Mouse (Mus musculus): ENCODE results near the gene C2cd2l.
"Not testable (repeated sequence)": the region's sequence is repeated elsewhere in the genome, so short reads cannot be mapped to it uniquely, and the experiment has no call there.

C2cd2l gene

DNA sequence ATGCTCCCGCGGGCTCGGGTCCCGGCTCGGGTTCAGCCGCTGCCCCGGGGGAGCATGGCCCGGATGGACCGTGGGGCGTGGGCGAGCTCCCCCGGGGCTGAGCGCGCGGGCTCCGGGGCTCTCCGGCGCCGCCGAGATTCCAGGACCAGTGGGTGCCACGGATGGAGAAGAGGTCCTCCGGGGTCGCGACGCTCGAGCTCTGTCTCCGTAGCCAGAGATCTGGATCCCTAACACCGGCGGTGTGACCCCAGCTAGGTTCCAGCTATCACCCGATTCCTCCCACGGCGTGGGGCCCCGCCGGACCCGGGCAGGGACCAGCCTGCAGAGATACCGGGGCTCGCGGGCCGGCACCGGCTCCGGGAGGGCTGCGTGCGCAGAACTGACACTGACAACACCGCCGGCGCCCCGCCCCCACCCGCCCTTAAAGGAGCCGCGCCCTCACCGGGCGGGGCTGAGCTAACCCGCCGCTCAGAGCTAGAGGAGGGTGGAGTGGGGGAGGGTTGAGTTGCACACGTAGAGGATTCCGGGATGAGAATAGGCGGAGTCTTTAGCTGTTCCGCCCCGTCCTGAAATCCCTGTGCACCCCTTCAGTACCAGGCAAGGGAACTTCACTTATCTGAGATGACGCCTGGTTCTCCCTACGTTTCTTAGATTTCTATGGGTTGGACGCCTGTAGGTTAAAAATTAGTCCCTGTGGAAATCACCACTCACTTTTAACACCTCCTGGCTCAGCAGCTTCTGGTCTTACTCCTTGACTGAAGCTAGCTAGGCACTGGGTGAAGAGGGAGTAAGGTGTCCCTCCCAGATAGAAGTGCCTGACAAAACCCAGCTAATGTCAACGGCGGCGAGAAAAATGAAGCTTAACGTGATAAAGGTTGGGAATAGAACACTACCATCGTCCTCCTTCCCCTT is at the start of gene C2cd2l:
TSS of gene C2cd2l (minus strand) at position 399 of the 912 bp plus-strand sequence.
- peak; percentile 77 for DNase-seq (ENCODE audit: low spot score)

DNA sequence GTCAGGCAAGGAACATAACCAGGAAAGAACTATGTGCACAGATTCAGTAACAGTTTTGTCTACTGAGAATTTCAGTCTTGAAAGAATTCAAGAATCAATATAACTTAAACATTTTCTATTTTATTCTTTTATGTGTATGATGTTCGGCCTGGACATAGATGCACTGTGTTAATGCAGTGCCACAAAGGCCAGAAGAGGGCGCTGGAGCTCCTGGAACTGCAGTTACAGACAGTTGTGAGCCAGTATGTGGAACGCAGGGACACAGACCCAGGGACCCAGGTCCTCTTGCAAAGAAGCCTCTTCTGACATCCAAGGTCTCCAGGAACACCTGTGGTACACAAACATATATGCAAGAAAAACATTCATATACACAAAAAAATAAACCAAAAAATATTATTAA is 44.4 kb upstream of the C2cd2l start:
- no peak for DNase-seq (ENCODE audit: low spot score)

DNA sequence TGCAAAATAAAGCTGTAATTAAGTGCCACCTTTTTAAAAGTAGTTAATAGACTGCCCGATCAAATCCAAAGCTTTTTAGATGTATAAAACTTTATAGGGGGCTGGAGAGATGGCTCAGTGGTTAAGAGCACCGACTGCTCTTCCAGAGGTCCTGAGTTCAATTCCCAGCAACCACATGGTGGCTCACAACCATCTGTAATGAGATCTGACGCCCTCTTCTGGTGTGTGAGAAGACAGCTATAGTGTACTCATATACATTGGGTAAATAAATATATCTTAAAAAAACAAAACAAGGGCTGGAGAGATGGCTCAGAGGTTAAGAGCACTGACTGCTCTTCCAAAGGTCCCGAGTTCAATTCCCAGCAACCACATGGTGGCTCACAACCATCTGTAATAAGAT is 41.8 kb upstream of the C2cd2l start:
- not testable (repeated sequence) for DNase-seq (ENCODE audit: low spot score)

DNA sequence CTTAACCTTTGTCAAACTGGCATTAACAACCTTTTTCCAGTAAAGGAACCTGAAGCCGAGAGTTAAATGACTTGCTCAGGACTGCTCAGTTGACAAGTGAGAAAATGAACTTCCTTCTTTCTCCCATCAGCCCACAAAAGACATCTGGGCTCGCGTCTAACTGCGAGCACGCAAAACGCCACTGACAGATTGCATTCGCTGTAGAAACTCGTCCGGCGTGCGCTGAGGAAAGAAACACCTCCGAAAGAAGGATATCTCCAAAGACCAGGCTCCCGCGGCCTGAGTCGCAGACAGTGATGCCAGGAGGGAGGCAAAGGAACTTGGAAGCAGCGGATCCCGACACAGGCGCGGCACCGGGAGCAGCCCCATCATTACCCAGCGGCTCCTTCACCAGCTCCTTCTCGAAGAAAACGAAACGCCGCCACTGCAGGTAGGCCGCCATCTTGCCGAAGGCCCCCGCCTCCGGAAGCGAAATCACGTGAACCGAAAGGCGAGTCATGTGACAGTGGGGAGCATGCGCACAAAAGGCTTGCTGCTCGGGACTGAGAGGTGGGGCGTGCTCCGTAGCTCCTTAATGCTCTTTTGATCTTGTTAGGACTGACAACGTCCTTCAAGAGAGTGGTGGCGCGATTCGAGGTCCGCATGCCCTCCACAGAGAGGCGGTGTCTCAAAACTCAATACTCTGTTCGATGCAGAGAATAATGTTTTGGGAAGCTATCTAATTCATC is 41.3 kb upstream of the C2cd2l start, which contains the start of gene Vps11:
TSS of gene Vps11 (minus strand) at position 481 of the 728 bp plus-strand sequence.
- peak; percentile 92 for DNase-seq (ENCODE audit: low spot score)

DNA sequence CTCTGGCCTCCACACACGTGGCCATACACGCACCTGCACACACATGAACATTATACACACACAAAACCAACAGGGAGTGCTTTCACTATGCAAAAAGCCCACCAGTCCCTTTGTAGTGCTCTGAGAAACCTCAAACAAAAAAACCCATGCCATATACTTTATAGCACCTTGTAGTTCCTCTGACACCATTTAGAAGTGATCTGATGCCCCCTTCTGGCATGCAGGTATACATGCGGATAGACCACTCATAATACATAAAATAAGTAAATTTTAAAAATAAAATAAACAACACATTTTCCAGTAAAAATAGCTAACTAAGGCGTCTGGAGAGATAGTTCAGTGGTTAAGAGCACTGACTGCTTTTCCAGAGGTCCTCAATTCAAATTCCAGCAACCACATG is 37.1 kb upstream of the C2cd2l start:
- no peak for DNase-seq (ENCODE audit: low spot score)

DNA sequence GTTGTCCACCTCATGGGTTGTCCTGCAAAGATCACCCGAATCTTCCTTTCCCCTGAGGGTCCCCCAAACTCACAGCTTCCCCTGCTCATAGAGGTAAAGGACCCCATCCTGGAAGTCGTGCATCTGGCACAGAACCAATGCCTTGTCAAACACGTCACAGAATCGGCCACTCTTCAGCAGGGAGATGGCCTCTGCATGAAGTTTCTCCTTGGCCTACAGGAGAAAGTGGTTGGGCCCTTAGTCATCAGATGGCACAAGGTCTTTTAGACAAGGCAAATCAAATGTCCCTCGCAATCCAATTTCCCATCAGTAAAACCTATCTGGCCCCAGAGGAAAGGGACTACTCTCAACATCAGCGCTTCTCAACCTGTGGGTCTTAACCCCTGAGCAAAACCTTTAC is 33.1 kb upstream of the C2cd2l start:
- DNase-seq (ENCODE audit: low spot score): no peak

DNA sequence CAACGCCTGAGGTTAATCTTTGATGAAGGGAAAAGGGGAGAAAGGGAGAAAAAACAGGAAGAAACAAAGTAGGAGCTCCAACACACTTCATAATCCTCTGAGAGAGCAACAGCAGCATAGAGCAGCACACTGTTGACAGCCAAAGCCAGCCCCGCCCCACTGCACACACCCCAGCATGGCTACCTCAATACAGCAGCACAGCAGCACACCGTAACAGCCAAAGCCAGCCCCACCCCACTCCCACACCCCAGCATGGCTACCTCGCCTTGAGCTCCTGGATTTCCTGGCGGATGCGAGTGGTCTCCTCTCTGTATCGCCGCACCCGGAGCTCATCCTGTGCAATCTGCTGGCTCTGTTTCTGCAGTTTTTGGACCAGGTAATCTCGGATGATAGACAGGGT is 32.3 kb upstream of the C2cd2l start:
- DNase-seq (ENCODE audit: low spot score): no peak

DNA sequence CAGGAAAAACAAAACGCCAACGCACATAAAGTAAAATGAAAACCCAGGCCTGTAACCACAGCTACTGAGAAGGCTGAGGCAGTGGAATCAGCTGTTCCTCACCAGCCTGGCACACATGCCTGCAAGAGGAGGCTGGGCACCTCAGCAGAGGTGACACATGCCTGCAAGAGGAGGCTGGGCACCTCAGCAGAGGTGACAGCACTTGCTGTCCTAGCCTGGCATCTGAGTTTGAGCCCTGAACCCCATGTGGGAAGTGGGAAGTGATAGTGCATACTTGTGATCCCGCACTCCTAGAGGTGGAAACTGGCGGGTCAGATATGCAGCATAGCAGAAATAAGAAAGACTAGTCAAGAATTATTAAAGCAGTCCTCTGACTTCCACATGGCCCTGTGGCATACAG is 31.3 kb upstream of the C2cd2l start:
- DNase-seq (ENCODE audit: low spot score): no peak

DNA sequence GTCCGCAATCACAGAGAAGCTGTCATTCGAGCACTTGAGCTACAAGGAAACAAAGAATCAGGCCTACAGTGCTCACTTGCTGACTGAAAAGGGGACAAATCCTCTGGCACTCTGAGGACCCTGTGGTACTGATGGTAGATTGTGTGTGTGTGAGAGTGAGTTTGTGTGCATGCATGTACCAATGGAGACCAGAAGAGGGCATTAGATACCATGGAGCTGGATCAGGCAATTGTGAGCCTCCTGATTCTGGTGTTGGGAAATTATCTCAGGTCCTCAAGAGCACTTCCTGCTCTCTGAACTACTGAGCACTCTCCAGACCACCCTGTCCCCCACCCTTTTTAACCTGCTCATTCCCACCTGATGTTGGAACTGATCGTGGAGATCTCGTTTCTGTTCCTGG is 28.5 kb upstream of the C2cd2l start:
- DNase-seq (ENCODE audit: low spot score): no peak

DNA sequence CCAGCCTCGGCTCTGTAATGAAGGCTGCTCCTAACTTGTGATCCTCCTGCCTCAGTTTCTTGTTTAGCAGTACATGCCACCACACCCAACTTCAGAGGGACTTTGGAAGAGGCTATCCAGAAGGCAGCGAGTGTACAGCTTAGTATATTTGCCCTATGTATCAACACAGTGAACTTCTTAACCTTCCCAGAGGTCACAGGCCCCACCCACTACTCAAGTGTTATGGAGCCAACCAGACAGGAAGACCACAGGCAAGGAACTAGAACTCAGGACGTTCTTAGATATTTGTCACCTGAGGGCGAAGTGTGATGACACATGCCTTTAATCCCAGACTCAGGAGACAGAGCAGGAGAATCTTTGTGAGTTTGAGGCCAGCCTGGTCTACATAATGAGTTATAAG is 27.5 kb upstream of the C2cd2l start:
- no peak for DNase-seq (ENCODE audit: low spot score)

DNA sequence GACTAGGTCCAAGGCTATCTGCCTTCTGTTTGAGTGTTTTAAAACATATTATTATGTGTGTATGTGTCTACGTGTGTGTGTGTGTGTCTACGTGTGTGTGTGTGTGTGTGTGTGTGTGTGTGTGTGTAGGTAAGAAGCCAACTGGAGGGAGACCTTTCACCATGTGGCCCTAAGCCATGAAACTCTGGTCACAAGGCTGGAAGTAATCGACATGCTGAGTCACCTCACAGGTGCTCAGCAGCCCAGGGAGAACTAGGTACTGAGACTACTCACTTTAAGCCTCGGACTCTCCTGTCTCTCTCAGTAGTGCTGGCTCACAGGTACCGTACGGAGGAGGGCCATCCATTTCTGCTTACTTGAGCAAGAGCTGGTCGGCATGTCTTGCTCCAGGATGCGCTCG is 27.1 kb upstream of the C2cd2l start:
- DNase-seq (ENCODE audit: low spot score): no peak

DNA sequence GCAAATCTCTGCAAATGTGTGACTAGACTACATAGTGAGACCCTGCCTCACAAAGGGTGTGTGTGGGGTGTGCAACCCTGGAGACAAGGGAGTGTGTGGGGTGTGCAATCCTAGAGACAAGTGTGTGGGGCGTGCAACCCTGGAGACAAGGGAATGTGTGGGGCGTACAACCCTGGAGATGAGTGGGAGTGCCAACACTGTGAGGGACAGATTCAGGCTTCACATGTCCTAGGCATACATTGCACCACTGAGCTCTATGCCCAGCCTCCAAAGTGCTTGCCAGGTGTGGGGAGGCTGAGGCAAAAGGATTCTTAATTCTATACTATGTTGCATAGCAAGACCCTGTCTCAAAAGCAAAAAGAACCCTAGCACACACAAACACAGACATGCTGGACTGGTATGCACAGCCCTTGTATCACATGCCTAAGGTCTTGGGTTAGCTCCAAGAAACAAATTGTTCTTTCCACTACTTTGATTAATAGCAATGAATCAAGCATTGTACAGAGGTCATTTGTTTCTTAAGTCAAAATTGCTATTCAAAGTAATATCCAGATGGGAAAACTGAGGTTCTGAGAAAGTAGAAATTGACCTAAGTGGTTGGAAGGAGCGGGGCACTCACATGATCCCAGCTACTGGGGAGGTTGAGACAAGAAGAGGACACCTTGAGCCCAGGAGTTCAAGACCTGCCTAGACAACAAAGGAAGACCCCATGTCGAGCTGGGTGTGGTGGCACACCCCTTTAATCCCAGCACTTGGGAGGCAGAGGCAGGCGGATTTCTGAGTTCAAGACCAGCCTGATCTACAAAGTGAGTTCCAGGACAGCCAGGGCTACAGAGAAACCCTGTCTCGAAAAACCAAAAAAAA is 25.7 kb upstream of the C2cd2l start:
- no peak for DNase-seq (ENCODE audit: low spot score)

DNA sequence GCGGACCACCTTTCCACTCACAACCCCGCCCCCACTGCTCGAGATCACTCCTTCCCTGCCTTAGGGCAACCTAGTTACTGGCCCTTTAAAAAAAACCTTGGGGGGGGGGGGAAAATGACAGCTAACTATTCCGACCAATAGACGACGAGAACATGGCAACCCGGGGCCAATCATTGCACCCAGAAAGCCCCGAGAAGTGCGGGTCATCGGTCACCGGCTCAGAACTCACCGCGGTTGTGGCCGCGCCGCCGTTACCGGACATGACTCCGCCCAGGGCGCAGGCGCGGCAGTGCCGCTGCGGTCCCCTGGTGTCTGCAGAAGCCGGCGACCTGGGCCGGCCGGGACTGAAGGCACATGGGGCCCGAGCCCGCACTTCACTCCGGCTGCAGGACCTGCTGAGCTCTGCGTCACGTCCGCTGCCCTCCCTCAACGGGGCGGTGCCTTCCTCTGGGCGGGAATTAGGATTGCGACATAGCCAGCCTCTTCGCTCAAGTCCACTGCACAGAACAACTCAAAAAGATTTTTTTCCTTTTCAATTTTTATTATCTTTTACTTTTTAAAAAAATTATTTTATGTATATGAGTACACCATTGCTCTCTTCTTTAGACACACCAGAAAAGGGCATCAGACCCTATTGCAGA is 23.8 kb upstream of the C2cd2l start, which contains the start of gene Hmbs:
TSS of gene Hmbs (minus strand) at position 448 of the 641 bp plus-strand sequence.
- DNase-seq (ENCODE audit: low spot score): peak; percentile 83

DNA sequence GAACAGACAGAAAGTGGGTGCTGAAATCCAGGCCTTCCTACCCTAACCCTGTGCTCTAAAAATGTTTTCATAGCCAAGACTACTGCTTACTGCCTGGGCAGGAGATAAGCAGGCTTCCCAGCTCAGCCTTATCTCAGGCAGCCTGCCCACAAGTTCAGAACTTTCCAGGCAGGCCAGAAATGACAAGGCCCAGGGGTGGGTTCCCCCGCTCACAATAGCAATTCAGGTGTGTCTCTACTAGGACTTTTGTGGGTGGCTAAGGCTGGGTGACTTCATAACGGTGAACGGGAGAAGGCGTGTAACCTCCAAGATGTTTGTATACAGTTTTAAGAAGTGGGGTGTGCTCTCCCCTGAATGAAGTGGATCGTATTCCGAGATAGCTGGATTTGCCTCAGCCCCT is 23.2 kb upstream of the C2cd2l start:
- DNase-seq (ENCODE audit: low spot score): no peak

DNA sequence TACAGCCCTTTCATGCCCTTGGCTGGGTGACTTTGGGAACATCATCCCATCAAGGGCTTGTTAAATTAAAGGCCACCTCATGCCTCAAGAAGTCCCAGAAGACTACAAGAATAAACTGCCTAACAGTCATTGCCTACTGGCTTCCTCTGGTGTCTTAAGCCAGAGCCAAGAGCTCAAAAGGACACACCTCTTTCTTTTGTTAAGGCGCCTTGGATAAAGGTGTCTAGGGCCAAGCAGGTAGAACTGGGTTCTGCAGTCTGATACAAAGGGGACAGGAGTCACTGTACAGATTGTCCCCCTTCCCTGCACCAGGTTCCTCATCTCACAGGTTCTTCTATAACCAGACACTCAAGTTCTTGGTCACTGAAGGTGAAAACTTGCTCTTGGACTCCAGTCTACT is 22.5 kb upstream of the C2cd2l start:
- DNase-seq (ENCODE audit: low spot score): no peak

DNA sequence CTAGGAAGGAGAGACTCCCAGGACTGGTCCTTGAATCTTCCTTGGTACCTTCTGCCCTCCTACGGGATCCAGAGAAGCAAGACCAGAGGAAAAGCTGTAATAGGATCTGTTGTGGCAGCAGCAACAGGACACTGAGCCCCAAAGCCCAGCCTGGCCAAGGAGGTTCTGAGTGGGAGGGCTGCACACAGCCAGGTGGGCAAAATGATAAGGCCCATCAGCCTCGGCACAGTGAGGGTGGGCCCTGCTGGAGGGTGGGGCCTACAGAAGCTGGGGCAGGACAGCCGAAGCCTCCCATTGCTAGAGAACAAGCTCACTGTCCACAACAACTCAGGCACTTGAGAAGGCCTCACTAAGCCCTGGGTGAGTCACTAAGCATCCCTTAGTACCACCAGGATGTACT is 22.1 kb upstream of the C2cd2l start:
- DNase-seq (ENCODE audit: low spot score): no peak

DNA sequence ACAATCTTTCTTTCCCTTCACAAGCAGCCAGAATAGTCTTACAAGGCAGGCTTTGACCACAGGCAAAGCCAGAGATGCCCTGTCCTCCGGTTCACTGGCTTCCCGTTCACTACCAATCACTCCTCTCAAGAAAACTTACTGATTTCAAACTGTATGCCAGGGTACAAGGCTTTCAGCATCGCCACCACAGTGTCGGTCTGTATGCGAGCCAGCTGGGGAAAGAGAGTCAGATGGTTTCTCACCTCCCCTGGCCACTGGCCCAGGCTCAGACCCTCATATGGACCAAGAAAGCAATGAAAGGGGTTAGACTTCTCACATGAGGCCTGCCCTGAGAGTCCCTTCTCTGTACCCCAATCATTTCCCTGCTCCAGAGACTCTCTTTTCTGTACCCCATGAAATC is 21.4 kb upstream of the C2cd2l start:
- no peak for DNase-seq (ENCODE audit: low spot score)

DNA sequence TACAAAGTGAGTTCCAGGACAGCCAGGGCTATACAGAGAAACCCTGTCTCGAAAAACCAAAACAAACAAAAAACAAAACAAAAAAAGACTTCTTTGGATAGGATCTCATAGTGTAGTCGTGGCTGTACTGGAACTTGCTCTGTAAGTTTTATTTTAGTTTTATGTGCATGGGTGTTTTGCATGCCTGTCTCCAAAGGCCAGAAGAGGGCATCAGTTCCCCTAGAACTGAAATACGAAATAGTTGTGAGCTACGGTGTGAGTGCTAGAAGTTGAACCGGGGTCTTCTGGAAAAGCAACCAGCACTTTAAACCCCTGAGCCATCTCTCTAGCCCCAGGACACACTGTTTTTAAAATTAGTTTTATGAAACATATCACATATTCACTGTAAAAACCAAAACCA is 18.5 kb upstream of the C2cd2l start:
- no peak for DNase-seq (ENCODE audit: low spot score)

DNA sequence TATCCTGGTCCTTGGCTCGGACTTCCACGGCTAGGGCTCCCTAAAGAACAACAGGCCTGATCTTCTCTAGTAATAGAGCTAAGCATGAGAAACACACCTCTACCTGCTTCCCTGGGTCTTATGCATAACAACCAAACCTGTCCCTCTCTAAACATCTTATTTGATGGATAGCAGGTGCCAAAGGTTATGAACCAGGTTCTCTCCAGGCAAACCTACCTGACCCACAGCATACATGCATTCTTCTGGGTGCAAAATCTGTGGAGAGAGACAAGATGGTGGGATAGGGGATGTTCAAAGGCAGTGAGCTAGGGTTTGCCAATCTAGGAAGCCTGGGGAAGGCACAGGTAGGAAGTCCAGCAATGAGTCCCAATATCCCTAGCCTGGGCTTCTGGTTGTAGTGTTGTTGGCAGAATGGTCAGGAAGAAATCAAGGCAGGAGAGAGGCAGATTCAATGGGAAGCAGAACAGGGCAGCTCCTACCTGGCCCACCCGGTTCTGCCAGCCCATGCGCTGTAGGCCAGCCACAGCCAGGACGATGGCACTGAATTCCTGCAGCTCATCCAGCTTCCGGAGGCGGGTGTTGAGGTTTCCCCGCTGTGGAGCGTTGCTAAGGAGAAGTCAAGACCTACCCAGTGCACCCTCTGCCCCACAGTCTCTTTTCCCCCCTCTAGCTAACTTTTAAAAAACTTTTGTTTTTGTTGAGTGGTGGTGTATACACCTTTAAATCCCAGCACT is 17.5 kb upstream of the C2cd2l start:
- DNase-seq (ENCODE audit: low spot score): no peak

DNA sequence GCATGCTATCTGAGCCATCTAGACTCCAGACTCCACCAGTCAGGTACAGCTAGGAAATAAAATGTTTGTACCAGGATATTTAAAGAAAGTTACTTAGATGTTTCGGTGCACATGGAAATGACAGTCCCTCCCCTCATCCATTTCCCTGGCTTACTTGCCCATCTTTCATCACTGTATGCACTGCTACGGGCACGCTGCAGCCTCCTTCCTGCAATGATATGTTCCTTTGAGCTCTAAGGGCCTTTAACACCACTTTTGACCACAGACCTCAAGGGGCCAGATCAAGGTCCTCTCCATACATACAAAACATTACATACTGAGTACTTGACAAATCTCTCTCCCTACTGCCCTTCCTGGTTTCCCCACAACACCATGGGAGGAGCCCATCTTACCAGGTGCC is 16.9 kb upstream of the C2cd2l start:
- no peak for DNase-seq (ENCODE audit: low spot score)

DNA sequence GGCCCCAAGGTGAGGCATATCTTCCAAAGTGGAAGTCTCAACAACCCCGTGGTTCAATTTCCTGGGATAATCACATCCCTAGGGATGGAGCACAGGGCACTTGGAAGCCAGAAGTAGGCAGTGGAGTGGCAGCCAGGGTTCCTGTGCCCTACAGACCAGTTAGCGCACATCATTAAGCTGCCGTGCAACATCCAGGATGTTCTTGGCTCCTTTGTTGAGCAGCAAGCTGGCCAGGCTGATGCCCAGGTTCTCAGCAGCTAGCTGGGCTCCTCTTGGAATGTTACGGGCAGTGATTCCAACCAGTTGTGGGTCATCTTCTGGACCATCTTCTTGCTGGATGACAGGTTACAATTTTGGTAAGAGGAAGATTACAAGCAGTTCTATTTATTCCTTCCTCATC is 16.4 kb upstream of the C2cd2l start:
- not testable (repeated sequence) for DNase-seq (ENCODE audit: low spot score)

Data from urinary bladder, postnatal 25 days (tissue).